Mouse (Mus musculus): ENCODE measurements around the gene Foxp3.
A peak's percentile ranks its signal among the peaks of the same experiment; 100 is the strongest.

- TF ChIP-seq ELF1 (IDR thresholded peaks at IDR 0.05; ENCODE audit: low read depth, low read length): no peak
- TF ChIP-seq POLR2A (IDR thresholded peaks at IDR 0.05; ENCODE audit: low read depth, low read length): peak; percentile 66; the same call in 1 of the 2 replicates
- no peak for TF ChIP-seq CTCF (conservative IDR thresholded peaks at IDR 0.05 in 1 of 2, IDR thresholded peaks at IDR 0.05 in 1 of 2; ENCODE audit: low read depth in 2 of 2, low read length in 2 of 2)
- no peak for TF ChIP-seq KAT2A (IDR thresholded peaks at IDR 0.05; ENCODE audit: insufficient replicate concordance, low read length)
- no peak for TF ChIP-seq CHD1 (IDR thresholded peaks at IDR 0.05; ENCODE audit: low read depth, low read length)
- no peak for TF ChIP-seq CHD2 (IDR thresholded peaks at IDR 0.05; ENCODE audit: low read length)
- no peak for TF ChIP-seq MAX (IDR thresholded peaks at IDR 0.05; ENCODE audit: low read length)
- no peak for TF ChIP-seq MYC (IDR thresholded peaks at IDR 0.05; ENCODE audit: low read depth, low read length)
- TF ChIP-seq EP300 (IDR thresholded peaks at IDR 0.05; ENCODE audit: low read length): no peak
- TF ChIP-seq ZC3H11A (IDR thresholded peaks at IDR 0.05; ENCODE audit: low read depth, low read length): no peak
- 0 out of 2 replicates have a peak, but pooled peaks have one; percentile 7 for TF ChIP-seq BHLHE40 (IDR thresholded peaks at IDR 0.05; ENCODE audit: low read depth, low read length)
- no peak for TF ChIP-seq TBP (conservative IDR thresholded peaks at IDR 0.05; ENCODE audit: low read depth, low read length)
Measured at GRCm38 (mm10) chrX:7574087-7574884, 842 bp downstream of the Foxp3 start, which contains the start of gene Ppp1r3f.
